Mouse (Mus musculus) kidney, postnatal 36 days (tissue): ENCODE measurements around the gene Efcab6.

ENCODE experiments used
- DNase-seq, 2 experiments: peaks; one replicate each; pipeline ENCODE4 v3.0.0; 2021 to 2022; ENCODE audit warnings: mixed read lengths in 2 of 2

The Efcab6 gene

DNA sequence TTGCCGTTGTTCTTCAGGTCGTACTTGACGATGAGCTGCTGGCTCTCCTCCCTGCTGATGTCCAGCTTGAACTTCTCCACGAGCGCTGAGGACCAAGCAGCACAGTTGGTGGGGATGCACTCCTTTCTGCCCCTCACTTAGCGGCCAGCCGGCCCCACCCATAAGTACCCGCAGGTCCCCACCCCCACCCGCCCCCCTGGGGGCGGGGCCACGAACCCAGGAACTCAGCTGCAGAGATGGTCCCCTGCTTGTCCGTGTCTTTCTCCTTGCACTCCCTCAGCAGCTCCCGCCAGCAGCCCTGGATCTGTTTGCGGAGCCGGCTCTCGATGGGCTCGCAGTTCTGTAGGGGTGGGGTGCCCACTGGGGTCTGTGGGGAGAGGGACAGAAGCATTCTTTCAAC is 194.2 kb downstream of the Efcab6 start:
- DNase-seq, result no peak

- DNase-seq, result no peak
These were observed 199.6 kb downstream of the Efcab6 start for GRCm38 (mm10) chr15:83865626-83866025.

DNA sequence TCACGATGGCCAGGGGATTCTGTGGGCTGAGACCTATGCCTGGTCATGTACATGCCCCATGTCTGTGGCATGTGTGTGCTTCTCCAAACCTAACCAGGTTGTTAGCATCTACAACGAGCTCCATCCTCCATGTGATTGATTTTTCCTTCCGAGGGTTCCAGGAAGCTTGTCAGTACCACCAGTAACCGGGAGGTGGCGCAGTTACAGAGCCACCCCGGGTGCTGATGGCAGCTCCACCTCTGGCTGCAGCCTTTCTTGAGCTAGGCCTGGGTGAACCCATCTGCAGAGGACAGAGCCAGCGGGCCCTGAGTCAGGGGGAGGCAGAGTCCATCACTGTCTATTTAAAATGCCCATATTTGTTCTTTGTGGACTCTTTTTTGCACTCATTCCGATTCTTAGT is 208.1 kb downstream of the Efcab6 start:
- DNase-seq, result peak; percentile 39 to 81

- DNase-seq, result no peak
These were observed 211.8 kb downstream of the Efcab6 start for GRCm38 (mm10) chr15:83853400-83853811.

GRCm38 (mm10) chr15:83848193-83848592 is 217.0 kb downstream of the Efcab6 start:
- no peak for DNase-seq

DNA sequence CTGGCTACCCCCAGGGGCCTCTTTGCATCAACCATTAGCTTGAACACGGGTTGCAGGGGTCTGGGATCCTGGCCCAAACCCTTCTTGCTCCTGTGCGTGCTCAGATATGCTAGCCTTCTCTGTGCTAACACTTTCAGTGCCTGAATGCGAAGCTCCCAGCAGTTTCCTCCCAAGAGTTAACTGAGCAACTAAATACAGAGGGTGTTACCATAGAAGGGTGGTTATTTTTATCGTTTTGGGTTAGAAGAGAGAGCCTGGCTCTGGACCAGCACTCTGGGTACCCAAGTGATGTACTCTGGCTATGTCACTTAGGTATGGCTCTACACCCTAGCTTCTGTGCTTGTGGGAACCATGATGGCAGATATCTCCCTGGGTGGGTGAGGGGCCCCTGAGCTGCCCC is 217.7 kb downstream of the Efcab6 start:
- DNase-seq, result no peak

DNA sequence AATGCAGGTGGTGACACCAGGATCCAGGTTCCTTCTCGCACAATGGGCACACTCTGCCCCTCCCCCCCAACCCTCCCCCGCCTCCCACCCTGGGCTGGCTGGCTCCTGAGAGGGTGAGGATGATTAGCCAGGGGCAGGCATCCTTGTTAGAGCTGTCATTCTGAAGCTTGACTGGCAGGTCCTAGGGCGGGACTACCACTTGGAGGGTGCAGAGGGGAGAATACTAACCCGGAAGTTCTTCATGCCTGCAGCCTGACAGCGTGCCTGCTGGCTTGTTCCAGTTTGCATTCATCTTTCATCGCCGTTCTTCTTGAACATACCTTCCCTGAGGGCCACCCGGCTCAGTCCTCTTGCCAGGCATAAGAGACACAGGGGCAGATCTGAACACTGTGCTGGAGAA is 218.6 kb downstream of the Efcab6 start:
- no peak for DNase-seq

DNA sequence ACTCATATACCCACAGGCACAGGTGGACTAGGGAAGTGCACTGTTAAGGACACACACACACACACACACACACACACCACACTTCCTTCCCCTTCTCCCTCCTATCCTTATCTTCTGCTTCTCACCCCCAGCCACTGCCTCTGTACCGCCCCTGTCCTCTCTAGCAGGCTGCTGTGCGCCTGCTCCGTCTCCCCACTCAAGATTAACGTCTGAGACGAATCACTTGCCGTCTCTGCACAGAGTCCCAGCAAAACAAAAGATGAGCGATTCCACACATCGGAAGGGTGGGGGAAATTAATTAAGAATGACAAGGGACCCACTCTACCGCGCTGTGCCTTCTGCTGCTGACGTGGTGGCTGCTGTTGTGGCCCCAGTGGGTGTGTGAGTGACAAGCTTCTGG is 219.4 kb downstream of the Efcab6 start:
- DNase-seq, result no peak

DNA sequence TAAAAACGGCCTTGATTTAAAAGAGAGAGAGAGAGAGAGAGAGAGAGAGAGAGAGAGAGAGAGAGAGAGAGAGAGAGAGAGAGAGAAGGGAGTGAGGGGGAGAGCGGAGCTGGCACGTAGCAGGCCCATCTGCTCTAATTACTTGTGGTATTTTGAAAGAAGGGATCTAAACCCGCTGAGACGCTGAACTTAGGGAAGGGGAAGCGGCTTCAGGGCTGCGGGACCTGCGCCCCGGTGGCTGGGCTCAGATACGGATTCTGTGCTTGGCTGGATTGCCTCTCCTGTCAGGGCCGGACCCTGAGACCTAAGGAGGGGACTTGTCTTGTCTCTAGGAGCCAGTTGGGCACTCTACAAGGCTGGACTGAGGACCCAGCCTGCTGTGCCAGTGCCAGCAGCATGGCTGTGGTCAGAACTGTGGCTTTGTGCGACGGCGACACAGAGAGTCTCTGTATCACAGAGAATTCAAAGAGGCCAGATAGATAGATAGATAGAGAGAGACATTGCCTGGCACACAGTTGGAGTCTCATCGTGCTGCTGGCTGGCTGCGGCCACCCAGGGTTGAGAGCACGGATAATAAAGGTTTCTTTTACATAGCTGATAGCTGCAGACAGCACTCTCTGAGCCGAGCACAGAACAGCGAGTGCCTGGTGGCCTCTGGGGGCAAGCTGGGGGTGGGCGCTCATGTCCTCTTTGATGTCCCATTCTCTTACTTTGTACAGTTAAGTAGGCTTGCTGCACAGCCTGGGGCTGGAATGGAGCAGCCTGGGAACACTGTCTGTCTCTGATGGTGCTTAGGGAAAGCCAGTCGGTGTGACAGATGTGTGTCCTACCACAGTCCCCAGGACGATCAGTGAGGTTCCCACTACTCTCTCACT is 222.0 kb downstream of the Efcab6 start:
- DNase-seq, result no peak

DNA sequence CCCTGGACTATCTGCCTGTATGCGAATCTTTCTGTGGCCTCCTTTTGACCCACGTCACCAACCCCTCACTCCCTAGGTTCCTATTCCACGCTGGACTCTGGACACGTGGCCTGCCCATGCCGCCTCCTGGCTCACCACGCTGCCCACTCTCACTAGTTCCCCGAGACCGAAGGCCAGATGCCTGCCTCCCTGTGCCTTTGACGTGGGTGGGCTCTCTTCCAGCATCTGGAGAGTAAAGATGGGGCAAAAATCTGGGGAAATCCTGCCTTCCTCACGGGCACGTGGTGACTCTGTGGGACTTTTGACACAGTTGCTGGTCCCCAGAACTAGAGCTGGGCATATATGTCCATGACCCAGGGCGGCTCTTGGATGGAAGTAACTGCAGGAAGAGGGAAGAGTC is 222.8 kb downstream of the Efcab6 start:
- no peak for DNase-seq

DNA sequence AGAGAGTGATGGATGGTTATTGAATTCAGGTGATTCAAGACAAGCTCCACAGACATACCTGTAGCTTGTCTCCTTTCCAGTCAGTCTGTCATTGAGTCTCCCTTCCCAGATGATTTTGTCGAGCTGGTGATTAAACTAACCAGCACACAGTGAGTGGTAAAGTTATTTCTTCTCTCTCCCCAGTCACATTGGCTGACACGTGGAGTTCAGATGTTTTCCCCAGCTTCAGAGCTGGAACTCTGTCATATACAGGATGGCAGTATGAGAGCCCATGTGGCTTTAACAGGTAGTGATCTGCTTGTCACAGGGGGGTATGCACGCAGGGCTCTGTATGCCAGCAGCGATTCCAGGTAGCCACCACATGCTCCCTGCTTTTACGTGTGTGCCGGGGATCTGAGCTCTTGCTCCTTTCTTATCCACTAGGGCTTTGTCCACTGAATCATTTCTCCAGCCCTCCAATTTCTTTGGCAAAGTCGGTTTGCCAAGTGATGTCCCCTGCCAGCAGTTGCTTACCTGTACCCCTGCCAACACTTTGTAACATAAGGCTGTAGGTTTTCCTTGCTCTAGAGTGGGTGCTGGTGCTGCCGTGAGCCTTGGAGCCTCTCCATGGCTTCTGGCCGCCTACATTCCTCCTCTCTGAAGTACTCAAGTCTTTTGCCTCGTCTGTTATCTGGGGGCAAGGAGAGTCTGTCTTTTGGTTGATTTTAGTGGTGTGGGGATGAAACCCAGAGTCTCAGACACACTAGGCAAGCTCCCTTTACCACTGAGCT is 224.0 kb downstream of the Efcab6 start:
- no peak for DNase-seq

DNA sequence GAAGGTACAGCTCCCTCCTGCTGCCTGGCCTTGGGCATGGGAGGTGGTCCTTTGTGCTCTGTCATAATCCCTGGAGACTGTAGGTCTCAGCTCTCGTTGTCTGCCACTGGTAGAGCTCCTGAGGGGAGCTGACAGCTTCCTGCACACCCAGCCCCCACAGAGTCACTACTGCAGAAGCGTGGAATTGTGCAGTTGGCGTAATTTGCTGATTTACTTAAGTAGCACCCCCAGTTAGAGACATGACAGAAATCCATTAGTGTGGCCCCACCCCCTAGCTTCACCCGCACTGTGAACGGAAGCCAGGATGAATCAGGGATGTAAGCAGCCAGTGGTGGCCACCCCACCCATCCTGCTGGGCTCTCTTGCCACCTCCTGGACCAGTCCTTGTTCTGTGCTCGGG is 232.9 kb downstream of the Efcab6 start:
- DNase-seq, result no peak

DNA sequence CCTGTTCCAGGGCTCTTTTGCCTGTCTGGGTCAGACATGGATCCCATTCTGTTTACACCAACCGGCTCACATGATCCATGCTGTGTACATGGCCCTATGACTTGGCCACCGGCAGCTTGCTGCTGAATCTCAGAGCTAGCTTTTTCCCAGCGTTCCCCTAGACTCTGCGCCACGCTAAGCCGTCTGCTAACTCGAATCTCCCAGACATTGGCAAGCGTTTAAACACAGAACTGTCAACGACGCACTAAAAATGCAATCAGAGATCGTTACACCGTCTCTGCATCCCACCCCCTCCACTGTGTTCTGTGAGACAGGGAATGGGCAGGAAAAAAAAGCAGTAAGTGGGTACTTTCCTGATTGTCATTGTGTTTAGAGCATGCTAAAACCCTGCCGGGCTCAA is 236.0 kb downstream of the Efcab6 start:
- DNase-seq, result no peak

- DNase-seq, result no peak
These were observed 237.2 kb downstream of the Efcab6 start for GRCm38 (mm10) chr15:83828011-83828410.
